Comparison of ENCODE assay signal across 8 mouse cellular contexts in genomic region chr2:76338215-76339156, GRCm38 (mm10). TPM values are rescaled to one million over a fixed set of nuclear protein-coding genes. Genes with fewer than 3 reads are reported as not detected.
DNase-seq lines count a peak whose midpoint lies in the region; ATAC-seq and TF ChIP-seq lines count a peak whose summit lies in the region.

Gene Pde11a (minus strand): TSS chr2:76338774.

- WGBS in heart, adult 2 months = 18% methylated on average over 41 of the region's 41 CpGs
- 14% methylated on average over 38 of the region's 41 CpGs for WGBS in heart, embryonic 12.5 days
- WGBS in kidney, embryonic 14.5 days = 17% methylated on average over 39 of the region's 41 CpGs
- WGBS in lung, adult 2 months = 16% methylated on average over 41 of the region's 41 CpGs

- H3K36me3 ChIP-seq in heart, adult 2 months (ENCODE audit: control insufficient read depth, insufficient read depth, low read length) = no peaks in the 10 kb centered on the region
- H3K36me3 ChIP-seq in heart, embryonic 12.5 days = no peaks in the 10 kb centered on the region
- H3K36me3 ChIP-seq in kidney, embryonic 14.5 days (ENCODE audit: control insufficient read depth, insufficient read depth, low read length) = no peaks in the 10 kb centered on the region

- peak within 1 kb of the TSS; percentile 100 for H3K4me2 ChIP-seq in heart, embryonic 12.5 days
- H3K4me2 ChIP-seq in kidney, embryonic 14.5 days (replicated peaks; ENCODE audit: low read depth, low read length) = peak within 1 kb of the TSS; percentile 90

- TF ChIP-seq POLR2A in heart, adult 2 months (IDR thresholded peaks at IDR 0.05; ENCODE audit: insufficient read depth, low read depth, low read length) = no peak
- no peak for TF ChIP-seq POLR2A in bone marrow macrophage, adult 2 months (IDR thresholded peaks at IDR 0.05; ENCODE audit: borderline replicate concordance, low read depth, low read length)
- no peak for TF ChIP-seq POLR2A in lung, adult 2 months (IDR thresholded peaks at IDR 0.05; ENCODE audit: borderline replicate concordance, extremely low read depth, low read depth, low read length)

- peak within 1 kb of the TSS; percentile 57 for H3K9ac ChIP-seq in heart, adult 2 months (ENCODE audit: low read depth, low read length)
- H3K9ac ChIP-seq in heart, embryonic 12.5 days = peak within 1 kb of the TSS; percentile 68
- H3K9ac ChIP-seq in kidney, embryonic 14.5 days (ENCODE audit: low read depth, low read length) = peak within 1 kb of the TSS; percentile 42; the same call in 1 of the 2 replicates

- H3K27me3 ChIP-seq in heart, adult 2 months (ENCODE audit: control insufficient read depth, insufficient read depth, low read length) = peaks cover 2% of the 10 kb centered on the region; the same call in 1 of the 2 replicates
- peaks cover 34% of the 10 kb centered on the region for H3K27me3 ChIP-seq in heart, embryonic 12.5 days (replicated peaks)
- H3K27me3 ChIP-seq in kidney, embryonic 14.5 days (ENCODE audit: control insufficient read depth, insufficient read depth, low read length) = peaks cover 4% of the 10 kb centered on the region; the same call in 1 of the 2 replicates

- intact Hi-C loops in heart, adult 2 months (cut with DNase I) = no loop called here

- peak; percentile 39; the same call in 1 of the 2 replicates for ATAC-seq in heart, embryonic 12.5 days (ENCODE audit: insufficient number of reproducible peaks, low FRiP score)
- peak; percentile 91 for ATAC-seq in kidney, embryonic 14.5 days (ENCODE audit: low FRiP score, low TSS enrichment)

- H3K4me1 ChIP-seq in heart, adult 2 months (ENCODE audit: control insufficient read depth, insufficient read depth, low read length) = no peaks in the 10 kb centered on the region
- no peaks in the 10 kb centered on the region for H3K4me1 ChIP-seq in bone marrow macrophage, adult 2 months (ENCODE audit: control insufficient read depth, insufficient read depth, low read length)
- H3K4me1 ChIP-seq in heart, embryonic 12.5 days (replicated peaks) = peaks cover 9% of the 10 kb centered on the region
- peaks cover 4% of the 10 kb centered on the region; the same call in 1 of the 2 replicates for H3K4me1 ChIP-seq in kidney, embryonic 14.5 days (ENCODE audit: control insufficient read depth, insufficient read depth, low read length)
- no peaks in the 10 kb centered on the region for H3K4me1 ChIP-seq in lung, adult 2 months (ENCODE audit: control insufficient read depth, insufficient read depth, low read length)

- peak; percentile 7 to 21 for DNase-seq in heart, adult 2 months
- DNase-seq in heart, adult 8-10 months (ENCODE audit: low spot score) = no peak
- DNase-seq in lung, adult 2 months = peak; percentile 8
- peak; percentile 10 for DNase-seq in ovary, postnatal 10 days (ENCODE audit: low spot score)
- no peak for DNase-seq in thymus, postnatal 0 days (ENCODE audit: low spot score)

- TF ChIP-seq EP300 in heart, adult 2 months (IDR thresholded peaks at IDR 0.05; ENCODE audit: insufficient read depth, low read depth, low read length) = no peak

- H3K27ac ChIP-seq in heart, adult 2 months = no peak within 1 kb of the TSS
- no peak within 1 kb of the TSS for H3K27ac ChIP-seq in bone marrow macrophage, adult 2 months (ENCODE audit: insufficient read depth, low read depth, low read length)
- H3K27ac ChIP-seq in heart, embryonic 12.5 days (ENCODE audit: poor library complexity, severe bottlenecking) = no peak within 1 kb of the TSS
- H3K27ac ChIP-seq in kidney, embryonic 14.5 days (ENCODE audit: low read depth, low read length) = no peak within 1 kb of the TSS

- H3K9me3 ChIP-seq in heart, embryonic 12.5 days (replicated peaks) = no peaks in the 10 kb centered on the region
- no peaks in the 10 kb centered on the region for H3K9me3 ChIP-seq in kidney, embryonic 14.5 days (ENCODE audit: control insufficient read depth, low read length)

- H3K79me2 ChIP-seq in heart, adult 2 months (replicated peaks; ENCODE audit: control insufficient read depth, insufficient read depth, low read length) = no peaks in the 10 kb centered on the region

- no peak for TF ChIP-seq CTCF in heart, adult 2 months (IDR thresholded peaks at IDR 0.05)
- no peak for TF ChIP-seq CTCF in bone marrow macrophage, adult 2 months (IDR thresholded peaks at IDR 0.05; ENCODE audit: low read depth, low read length)
- no peak for TF ChIP-seq CTCF in lung, adult 2 months (IDR thresholded peaks at IDR 0.05; ENCODE audit: insufficient read depth, low read length)

- H3K4me3 ChIP-seq in heart, adult 2 months = peak within 1 kb of the TSS; percentile 24; the same call in 1 of the 2 replicates
- H3K4me3 ChIP-seq in bone marrow macrophage, adult 2 months (ENCODE audit: insufficient read depth, low read length) = peak within 1 kb of the TSS; percentile 45
- peak within 1 kb of the TSS; percentile 59 for H3K4me3 ChIP-seq in heart, embryonic 12.5 days
- H3K4me3 ChIP-seq in kidney, embryonic 14.5 days (ENCODE audit: low read length) = peak within 1 kb of the TSS; percentile 43
- H3K4me3 ChIP-seq in lung, adult 2 months (replicated peaks; ENCODE audit: extremely low read depth, low read depth, low read length) = no peak within 1 kb of the TSS

RNA-seq across cellular contexts. Expression of gene Pde11a, which starts in this region (rescaled TPM):
- total RNA-seq in heart, adult 2 months (2021) = 1 to 10 TPM; 1.2 to 1.4 TPM
- 0.12 and 0.47 TPM in 2 replicates for polyA plus RNA-seq in heart, adult 2 months (2012; rRNA removed)
- 1 to 10 TPM; 1.2 to 8.6 (median 3.8) TPM for total RNA-seq in heart, adult 8-10 months (2022)
- polyA plus RNA-seq in bone marrow macrophage, adult 2 months (2012; ENCODE audit: insufficient read depth, insufficient read length, missing spikeins) = not detected in 2 replicates
- 0.06 TPM in 2 replicates for polyA plus RNA-seq in heart, embryonic 12.5 days (2016; fragmentation: Nextera tagmentation; extraction: Ambion mirVana)
- polyA plus RNA-seq in kidney, embryonic 14.5 days (2014; fragmentation: Nextera tagmentation; extraction: Ambion mirVana) = 1.1 and 2.0 TPM in 2 replicates
- polyA plus RNA-seq in lung, adult 2 months (2012; rRNA removed) = 0.25 TPM in 1 of 2 replicates, not detected in the other
- 1.5 and 2.8 TPM in 2 replicates for polyA plus RNA-seq in thymus, postnatal 0 days (2015; fragmentation: Nextera tagmentation; extraction: Ambion mirVana)

Comparison
In these comparisons a context has a peak if more than half of its experiments do, and no peak if none do; other contexts are left out.
1. DNase-seq: peak in heart, adult 2 months (2 of 2) and ovary, postnatal 10 days (single experiment); none in heart, adult 8-10 months (single experiment) and thymus, postnatal 0 days (single experiment).
2. Peak in ATAC-seq, H3K4me3 ChIP-seq, H3K9ac ChIP-seq and H3K4me2 ChIP-seq in heart, embryonic 12.5 days; RNA of the gene not detected or under 1 TPM.
3. Peak in DNase-seq in lung, adult 2 months; RNA of the gene not detected or under 1 TPM.
4. Peak in every context shown above with its lines, with median percentiles within 50 percentile points of each other: H3K9ac ChIP-seq.